ENCODE assay signal across 10 mouse cellular contexts in genomic region chr8:26689479-26690177, GRCm38 (mm10).
DNase-seq lines count a peak whose midpoint lies in the region; ATAC-seq and TF ChIP-seq lines count a peak whose summit lies in the region.
"Had no signal": no experiment of that assay in that cellular context is flagged by ENCODE, and none has a peak within 500 bp of the region (broad histone marks: within the 10 kb centered on the region; RNA-seq: fewer than 3 reads in every experiment).

No protein-coding gene starts in this region.

- TF ChIP-seq CTCF in midbrain, postnatal 0 days (IDR thresholded peaks at IDR 0.05): no peak

- H3K4me2 ChIP-seq in midbrain, embryonic 13.5 days (replicated peaks): no peak overlapping the region
- no peak overlapping the region for H3K4me2 ChIP-seq in hindbrain, embryonic 15.5 days
- no peak overlapping the region for H3K4me2 ChIP-seq in midbrain, postnatal 0 days (ENCODE audit: low read depth, low read length, poor library complexity, severe bottlenecking)
- H3K4me2 ChIP-seq: embryonic facial prominence, embryonic 15.5 days had no signal

- H3K9ac ChIP-seq in midbrain, embryonic 13.5 days (replicated peaks): no peak overlapping the region
- no peak overlapping the region for H3K9ac ChIP-seq in hindbrain, embryonic 15.5 days
- H3K9ac ChIP-seq in midbrain, postnatal 0 days (replicated peaks; ENCODE audit: low read length, poor library complexity, severe bottlenecking): no peak overlapping the region
- H3K9ac ChIP-seq: embryonic facial prominence, embryonic 15.5 days had no signal

- 39% methylated on average over 10 of the region's 10 CpGs for WGBS in midbrain, embryonic 13.5 days
- 77% methylated on average over 10 of the region's 10 CpGs for WGBS in midbrain, embryonic 10.5 days
- WGBS in hindbrain, embryonic 15.5 days: 25% methylated on average over 10 of the region's 10 CpGs
- WGBS in midbrain, postnatal 0 days: 34% methylated on average over 10 of the region's 10 CpGs

- no peak overlapping the region for H3K27ac ChIP-seq in midbrain, embryonic 13.5 days
- no peak overlapping the region for H3K27ac ChIP-seq in midbrain, embryonic 10.5 days (replicated peaks)
- H3K27ac ChIP-seq in hindbrain, embryonic 15.5 days (replicated peaks): 0 out of 2 replicates have a peak overlapping the region, but pooled peaks have one; percentile 4
- no peak overlapping the region for H3K27ac ChIP-seq in midbrain, postnatal 0 days (ENCODE audit: low read depth, low read length)
- H3K27ac ChIP-seq: embryonic facial prominence, embryonic 15.5 days had no signal

- intact Hi-C loops in left cerebral cortex, postnatal 14 days (cut with DNase I): loop anchor here (1.0 to 10.0 kb wide), 2 partner anchors 115 to 288 kb away; partner anchors contain the start of gene Zfp703

- H3K9me3 ChIP-seq in midbrain, embryonic 13.5 days: no peaks in the 10 kb centered on the region
- H3K9me3 ChIP-seq in midbrain, embryonic 10.5 days (replicated peaks): no peaks in the 10 kb centered on the region
- H3K9me3 ChIP-seq in hindbrain, embryonic 15.5 days: no peaks in the 10 kb centered on the region
- H3K9me3 ChIP-seq in midbrain, postnatal 0 days (ENCODE audit: low read length): no peaks in the 10 kb centered on the region
- H3K9me3 ChIP-seq: embryonic facial prominence, embryonic 15.5 days had no signal

- H3K36me3 ChIP-seq in midbrain, embryonic 13.5 days: no peaks in the 10 kb centered on the region
- H3K36me3 ChIP-seq in midbrain, embryonic 10.5 days: no peaks in the 10 kb centered on the region
- no peaks in the 10 kb centered on the region for H3K36me3 ChIP-seq in hindbrain, embryonic 15.5 days
- H3K36me3 ChIP-seq in midbrain, postnatal 0 days (ENCODE audit: insufficient read depth, low read length): no peaks in the 10 kb centered on the region
- H3K36me3 ChIP-seq: embryonic facial prominence, embryonic 15.5 days had no signal

- no peaks in the 10 kb centered on the region for H3K27me3 ChIP-seq in midbrain, embryonic 13.5 days
- no peaks in the 10 kb centered on the region for H3K27me3 ChIP-seq in midbrain, embryonic 10.5 days (ENCODE audit: low read depth, poor library complexity, severe bottlenecking)
- H3K27me3 ChIP-seq in hindbrain, embryonic 15.5 days: no peaks in the 10 kb centered on the region
- no peaks in the 10 kb centered on the region for H3K27me3 ChIP-seq in midbrain, postnatal 0 days (ENCODE audit: insufficient read depth, low read length)

- H3K4me1 ChIP-seq in midbrain, embryonic 13.5 days (replicated peaks): peaks cover 19% of the 10 kb centered on the region
- H3K4me1 ChIP-seq in midbrain, embryonic 10.5 days: no peaks in the 10 kb centered on the region
- H3K4me1 ChIP-seq in hindbrain, embryonic 15.5 days (replicated peaks): peaks cover 22% of the 10 kb centered on the region
- H3K4me1 ChIP-seq in midbrain, postnatal 0 days (ENCODE audit: insufficient read depth, low read length): no peaks in the 10 kb centered on the region

- no peak overlapping the region for H3K4me3 ChIP-seq in midbrain, embryonic 13.5 days (replicated peaks)
- no peak overlapping the region for H3K4me3 ChIP-seq in midbrain, embryonic 10.5 days
- H3K4me3 ChIP-seq in hindbrain, embryonic 15.5 days: no peak overlapping the region
- H3K4me3 ChIP-seq in midbrain, postnatal 0 days (ENCODE audit: low read depth, low read length): no peak overlapping the region
- H3K4me3 ChIP-seq: embryonic facial prominence, embryonic 15.5 days had no signal

- ATAC-seq in midbrain, embryonic 13.5 days: peak; percentile 35; the same call in 1 of the 2 replicates
- peak; percentile 74 for ATAC-seq in common myeloid progenitor, adult 5-6 weeks (replicated peaks; ENCODE audit: low read depth, poor library complexity, severe bottlenecking)
- ATAC-seq in hindbrain, embryonic 15.5 days (ENCODE audit: low FRiP score, low read depth): peak; percentile 74
- no peak for ATAC-seq in midbrain, postnatal 0 days (ENCODE audit: low FRiP score)
- no peak for ATAC-seq in frontal cortex, adult (ENCODE audit: low TSS enrichment)

- DNase-seq in midbrain, embryonic 10.5 days (ENCODE audit: low spot score): no peak
- peak; percentile 50 for DNase-seq in midbrain, postnatal 0 days (ENCODE audit: low spot score)
- no peak for DNase-seq in left cerebral cortex, postnatal 14 days (ENCODE audit: low spot score in 2 of 2)
- DNase-seq in layer of hippocampus, postnatal 36 days: no peak
- DNase-seq: lung, adult 2 months had no signal

Comparison
In these comparisons a context has a peak if more than half of its experiments do, and no peak if none do; other contexts are left out.
1. ATAC-seq: peak in midbrain, embryonic 13.5 days (single experiment), common myeloid progenitor, adult 5-6 weeks (single experiment) and hindbrain, embryonic 15.5 days (single experiment); none in midbrain, postnatal 0 days (single experiment) and frontal cortex, adult (single experiment).